Mouse (Mus musculus): ENCODE data around the gene Gm10647.

The Gm10647 gene

DNA sequence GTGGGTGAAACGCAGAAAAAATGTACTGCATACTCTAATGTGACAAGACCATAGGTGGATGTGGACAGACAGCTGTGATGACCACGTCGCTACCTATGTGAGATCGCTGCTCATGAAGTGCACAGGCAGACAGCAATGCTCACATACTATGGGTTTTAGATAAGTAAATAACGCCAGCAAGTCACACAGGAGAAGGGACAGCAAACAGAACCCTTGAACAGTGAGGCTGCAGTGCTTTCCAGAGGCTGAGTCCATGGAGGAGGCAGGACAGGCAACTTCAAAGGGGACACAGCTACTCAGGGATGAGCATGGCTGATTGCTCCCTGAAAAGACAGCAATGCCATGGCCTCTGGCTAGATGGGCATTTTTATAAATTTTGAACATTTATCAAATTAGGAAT lies 50.0 kb downstream of the Gm10647 start:
- no peak for DNase-seq (ENCODE audit: low read depth, low spot score)

All from 3T3-L1 (cell line).